Mouse (Mus musculus) monocyte, adult 5-6 weeks (primary cell): Measurements from ENCODE around the gene Als2. TPM values are rescaled to one million over a fixed set of nuclear protein-coding genes. Genes with fewer than 3 reads are reported as not detected.

Source experiments
- ATAC-seq: fragments of 153-309, 156-312 bp; replicated peaks from 2 replicates; pipeline ENCODE4 v1.8.0; 2017; ENCODE audit warnings: mild to moderate bottlenecking; ENCODE audit not compliant: low TSS enrichment, insufficient number of reproducible peaks, severe bottlenecking, poor library complexity, low FRiP score
- total RNA-seq: library from RNA; stranded (forward); fragments of 200-1000, 200-491, 200-594 nt; gene quantifications from 3 replicates; pipeline ENCODE4 v1.2.3, GENCODE M21; 2017

The Als2 gene
- total RNA-seq = 10.4 to 16.2 TPM (median 12.3 TPM) in 3 replicates

DNA sequence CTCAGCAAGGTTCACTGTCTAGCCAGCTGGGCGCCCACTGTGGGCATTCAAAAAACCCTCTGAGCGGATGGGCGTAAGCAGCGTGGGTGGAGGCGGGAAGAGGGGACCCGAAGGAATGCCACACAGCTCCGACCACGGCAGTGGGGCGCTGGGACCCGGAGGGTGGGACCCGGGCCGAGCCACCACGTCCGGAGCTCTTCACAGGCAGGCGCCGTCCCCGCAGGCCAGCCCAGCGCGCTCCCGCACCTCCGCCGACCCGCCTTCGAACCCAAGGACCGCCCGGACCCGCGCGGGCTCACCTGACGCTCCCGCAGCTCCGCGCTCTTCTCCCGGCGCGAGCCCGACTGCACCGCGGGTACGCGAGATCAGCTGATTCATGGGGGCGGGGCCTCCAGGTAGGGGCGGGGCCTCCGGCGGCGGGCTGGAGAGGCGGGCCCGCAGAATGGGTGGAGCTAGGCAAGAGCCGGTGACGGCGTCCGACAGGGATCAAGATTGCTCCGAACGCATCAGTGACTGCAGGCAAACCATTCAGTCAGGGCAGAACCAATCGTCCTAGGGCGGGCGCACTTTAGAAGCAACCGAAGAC, at the start of gene Als2:
Als2 (minus strand) TSS at position 376 of the 586 bp plus-strand sequence.
- peak; percentile 94 for ATAC-seq

DNA sequence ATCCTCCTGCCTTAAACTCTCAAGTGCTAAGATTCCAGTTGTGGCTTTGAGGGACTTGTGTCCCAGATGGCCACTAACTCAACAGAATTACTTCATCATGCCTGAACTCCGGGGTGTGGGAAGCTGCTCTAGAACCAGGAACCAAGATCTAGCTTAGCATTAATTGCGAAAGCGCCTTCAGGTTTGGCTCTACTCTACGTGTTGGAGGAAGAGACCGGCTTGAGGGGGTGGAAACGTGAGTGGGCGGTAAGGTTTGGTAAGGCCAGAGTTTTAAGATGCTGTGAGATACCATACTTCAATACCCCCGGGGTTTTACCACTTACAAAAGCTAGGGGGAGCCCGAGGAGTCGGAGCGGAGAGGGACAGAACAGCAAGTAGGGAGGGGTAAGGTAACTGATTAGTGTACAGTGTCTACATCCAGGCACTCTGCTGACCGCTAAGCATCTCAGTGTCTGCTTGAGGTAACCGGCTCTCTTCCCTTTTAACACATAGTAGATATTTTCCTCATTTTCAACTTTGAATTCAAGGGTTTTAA, 49.4 kb upstream of the Als2 start:
- ATAC-seq = no peak

DNA sequence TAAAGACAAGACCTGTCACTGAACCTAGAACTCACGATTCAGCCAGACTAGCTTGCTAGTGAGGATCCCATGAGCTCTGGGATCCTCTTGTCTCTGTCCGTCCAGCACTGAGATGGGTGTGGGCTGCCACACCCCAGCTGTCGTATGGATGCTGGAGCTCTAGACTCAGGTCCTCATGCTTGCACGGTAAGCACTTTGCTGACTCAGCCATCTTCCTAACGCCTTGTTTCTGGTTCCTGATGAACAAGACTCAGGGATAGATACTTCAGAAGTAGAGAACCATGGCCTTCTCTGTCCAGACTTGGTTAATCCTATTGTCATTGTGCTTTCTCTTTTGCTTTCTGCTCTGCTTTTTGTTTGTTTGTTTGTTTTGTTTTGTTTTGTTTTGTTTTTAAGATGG, 48.8 kb upstream of the Als2 start:
- no peak for ATAC-seq

GRCm38 (mm10) chr1:59272189-59272588, 35.2 kb upstream of the Als2 start:
- no peak for ATAC-seq

GRCm38 (mm10) chr1:59269951-59270689, 33.1 kb upstream of the Als2 start:
- ATAC-seq = no peak

- no peak for ATAC-seq
Observed at GRCm38 (mm10) chr1:59269466-59269865, 32.4 kb upstream of the Als2 start.

DNA sequence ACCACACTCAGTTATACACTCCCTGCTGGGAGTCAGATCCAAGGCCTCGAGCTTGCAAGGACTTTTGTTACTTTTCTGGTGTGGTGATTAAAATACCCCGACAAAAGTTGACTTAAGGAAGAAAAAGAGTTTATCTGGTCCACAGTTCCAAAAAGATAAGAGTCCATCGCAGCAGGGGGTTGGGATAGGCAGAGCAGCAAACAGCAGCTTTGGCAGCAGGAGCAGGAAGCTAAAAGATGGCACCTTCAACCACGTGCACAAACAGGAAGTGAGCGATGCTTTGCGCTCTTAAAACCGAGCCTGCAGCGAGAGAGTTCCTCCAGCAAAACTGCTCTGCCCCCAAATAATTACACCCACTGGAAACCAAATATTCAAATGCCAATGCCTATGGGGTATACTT, 31.9 kb upstream of the Als2 start:
- ATAC-seq = no peak

GRCm38 (mm10) chr1:59257736-59258135, 20.7 kb upstream of the Als2 start:
- ATAC-seq = no peak

- no peak for ATAC-seq
Observed at GRCm38 (mm10) chr1:59256751-59257231, 19.8 kb upstream of the Als2 start, which contains the start of gene Cdk15. Cdk15 (plus strand) TSS chr1:59256906.

GRCm38 (mm10) chr1:59253301-59253909, 16.4 kb upstream of the Als2 start:
- no peak for ATAC-seq

- ATAC-seq = no peak
Observed at GRCm38 (mm10) chr1:59252762-59253161, 15.7 kb upstream of the Als2 start.

DNA sequence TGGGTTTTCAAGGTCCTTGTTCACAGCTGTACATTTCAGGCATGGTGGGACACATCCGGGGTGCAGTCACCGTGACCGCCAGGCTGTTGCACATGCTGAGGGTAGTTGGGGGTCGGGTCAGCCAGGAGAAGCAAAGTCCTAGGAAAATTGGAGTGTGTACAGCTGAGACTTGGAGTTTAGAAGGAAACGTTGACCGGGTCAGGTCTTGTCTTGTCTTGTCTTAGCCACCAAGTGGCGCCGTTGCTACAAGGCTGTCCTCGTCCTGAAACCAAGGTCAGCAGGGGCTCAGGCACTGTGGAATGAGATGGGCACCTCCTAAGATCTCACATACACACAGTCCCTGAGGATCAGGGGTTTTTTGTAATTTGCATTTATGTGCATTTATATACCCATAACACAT, 10.6 kb upstream of the Als2 start:
- ATAC-seq = no peak

GRCm38 (mm10) chr1:59243770-59244169, 6.7 kb upstream of the Als2 start:
- no peak for ATAC-seq

DNA sequence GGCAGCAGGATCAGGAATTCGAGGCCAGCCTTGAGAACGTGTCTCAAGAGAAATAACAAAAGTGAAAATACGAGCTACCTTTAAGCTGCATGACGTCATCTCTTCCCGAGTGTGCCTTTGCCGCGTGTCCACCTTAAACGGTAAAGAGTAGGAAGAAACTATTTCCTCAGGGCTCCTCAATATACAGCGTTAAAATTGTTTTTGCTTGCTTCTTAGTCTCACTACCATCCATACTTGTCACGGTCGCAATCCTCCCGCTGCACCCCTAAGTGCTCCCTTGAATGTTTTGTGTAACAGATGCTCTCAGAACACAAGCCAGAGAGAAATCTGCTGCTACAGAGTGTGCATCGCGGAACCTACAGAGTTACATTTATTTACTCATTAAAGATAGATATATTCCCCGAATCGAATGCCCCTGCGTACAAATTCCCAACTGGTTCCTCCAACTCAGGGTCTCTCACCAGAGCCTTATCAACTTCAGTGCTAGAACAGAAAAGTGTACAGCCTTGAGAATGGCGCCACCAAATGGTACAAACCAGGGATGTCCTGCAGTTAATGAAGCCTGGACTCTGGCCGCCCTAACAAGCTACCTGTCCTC, 682 bp upstream of the Als2 start:
- ATAC-seq = peak; percentile 60

- ATAC-seq = no peak
Observed at GRCm38 (mm10) chr1:59229187-59229586, 7.8 kb downstream of the Als2 start.

- ATAC-seq = no peak
Observed at GRCm38 (mm10) chr1:59228552-59228951, 8.5 kb downstream of the Als2 start.

DNA sequence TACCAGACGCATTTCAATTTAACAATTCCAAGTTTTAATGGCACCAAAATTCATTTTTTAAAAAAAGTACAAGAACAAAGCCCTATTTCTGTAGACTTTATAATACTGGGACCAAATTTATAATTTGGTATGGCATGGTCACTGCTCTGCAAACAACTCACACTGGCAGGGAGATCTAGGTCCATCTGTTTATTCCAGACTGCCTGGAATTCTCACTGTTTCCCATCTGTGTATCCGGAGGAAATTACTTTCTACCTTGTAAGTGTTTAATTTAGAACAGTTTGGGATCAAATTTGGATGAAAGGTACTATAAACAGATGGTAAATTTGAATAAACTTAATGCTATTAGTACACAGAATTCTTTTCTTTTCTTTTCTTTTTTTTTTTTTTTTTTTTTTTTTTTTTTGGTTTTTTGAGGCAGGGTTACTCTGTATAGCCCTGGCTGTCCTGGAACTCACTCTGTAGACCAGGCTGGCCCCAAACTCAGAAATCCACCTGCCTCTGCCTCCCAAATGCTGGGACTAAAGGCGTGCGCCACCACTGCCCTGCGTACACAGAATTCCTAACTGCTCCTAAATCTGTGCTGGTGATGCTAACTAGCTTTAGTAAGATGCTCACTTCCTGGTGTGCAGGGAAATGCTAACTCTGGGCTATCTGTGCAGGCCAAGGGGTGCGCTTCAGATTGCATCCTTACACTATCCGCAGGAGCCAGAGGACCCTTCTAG, 14.8 kb downstream of the Als2 start:
- no peak for ATAC-seq

GRCm38 (mm10) chr1:59221591-59221990, 15.4 kb downstream of the Als2 start:
- ATAC-seq = no peak

- no peak for ATAC-seq
Observed at GRCm38 (mm10) chr1:59220371-59220770, 16.7 kb downstream of the Als2 start.
